Mouse (Mus musculus) left cerebral cortex, postnatal 36 days (tissue): ENCODE measurements at regions not wholly inside any gene's neighbourhood (a gene's known extent, or its start where the extent isn't known, plus 50 kb on each side); places are given as distances from the start of the nearest gene placed in this dataset.

ENCODE experiments used
- DNase-seq, 2 experiments: peaks; one replicate each; pipeline ENCODE4 v3.0.0; 2021 to 2022; ENCODE audit warnings: low spot score in 2 of 2, mixed read lengths in 1 of 2
- intact Hi-C: fragments of 180-260 bp; cut with DNase I; formaldehyde crosslinking; loops from one replicate; pipeline ENCODE4 v1.15.1; 2025

GRCm38 (mm10) chr9:120709146-120709655, 138.0 kb downstream of the Rpl14 start:
- intact Hi-C loops = no loop called here
- DNase-seq = no peak

- intact Hi-C loops = no loop called here
- no peak for DNase-seq
Observed at GRCm38 (mm10) chr9:120712987-120713386, 141.7 kb downstream of the Rpl14 start.

- intact Hi-C loops = no loop called here
- peak; percentile 44 to 46 for DNase-seq
Observed at GRCm38 (mm10) chr9:120715665-120716121, 144.4 kb downstream of the Rpl14 start.

GRCm38 (mm10) chr9:120718812-120719211, 147.6 kb downstream of the Rpl14 start:
- intact Hi-C loops = no loop called here
- DNase-seq = no peak

- no peak for DNase-seq
- intact Hi-C loops = no loop called here
Observed at GRCm38 (mm10) chr9:120721451-120722123, 150.3 kb downstream of the Rpl14 start.

GRCm38 (mm10) chr9:120723026-120723425, 151.8 kb downstream of the Rpl14 start:
- intact Hi-C loops = no loop called here
- no peak for DNase-seq

GRCm38 (mm10) chr9:120731952-120732622, 160.8 kb downstream of the Rpl14 start:
- intact Hi-C loops = no loop called here

GRCm38 (mm10) chr9:120732650-120733293, 161.5 kb downstream of the Rpl14 start:
- no peak for DNase-seq
- intact Hi-C loops = no loop called here

More at GRCm38 (mm10) chr9:120731952-120732622, 160.8 kb downstream of the Rpl14 start:
- no peak for DNase-seq

- intact Hi-C loops = no loop called here
- DNase-seq = no peak
Observed at GRCm38 (mm10) chr9:120733681-120734465, 162.6 kb downstream of the Rpl14 start.

GRCm38 (mm10) chr9:120735217-120735616, 164.0 kb downstream of the Rpl14 start:
- intact Hi-C loops = no loop called here
- no peak for DNase-seq

- intact Hi-C loops = no loop called here
- no peak for DNase-seq
Observed at GRCm38 (mm10) chr9:120737956-120738355, 166.7 kb downstream of the Rpl14 start.

- DNase-seq = peak; percentile 24 to 39
- intact Hi-C loops = no loop called here
Observed at GRCm38 (mm10) chr9:120739199-120739952, 168.1 kb downstream of the Rpl14 start.

- no peak for DNase-seq
- intact Hi-C loops = no loop called here
Observed at GRCm38 (mm10) chr9:120739953-120740524, 168.8 kb downstream of the Rpl14 start.

- DNase-seq = no peak
- intact Hi-C loops = no loop called here
Observed at GRCm38 (mm10) chr9:120741521-120741920, 170.3 kb downstream of the Rpl14 start.

GRCm38 (mm10) chr9:120743455-120743854, 172.2 kb downstream of the Rpl14 start:
- intact Hi-C loops = no loop called here

GRCm38 (mm10) chr9:120745674-120746073, 174.4 kb downstream of the Rpl14 start:
- DNase-seq = no peak
- intact Hi-C loops = no loop called here

More at GRCm38 (mm10) chr9:120743455-120743854, 172.2 kb downstream of the Rpl14 start:
- DNase-seq = no peak

GRCm38 (mm10) chr9:120750820-120751219, 178.2 kb upstream of the Ctnnb1 start:
- intact Hi-C loops = no loop called here
- DNase-seq = no peak

- DNase-seq = no peak
- intact Hi-C loops = no loop called here
Observed at GRCm38 (mm10) chr9:120751686-120752484, 177.1 kb upstream of the Ctnnb1 start.
